Mouse (Mus musculus): ENCODE measurements around the gene Ispd. TPM values are rescaled to one million over a fixed set of nuclear protein-coding genes. Genes with fewer than 3 reads are reported as not detected.

The Ispd gene
- polyA plus RNA-seq, 1 experiment from 2014 or later: 12.1 TPM

- ATAC-seq (ENCODE audit: low FRiP score) (peak; percentile 35; the same call in 1 of the 2 replicates), DNase-seq (ENCODE audit: low spot score) (no peak)
- Histone ChIP-seq H3K4me1 (replicated peaks; ENCODE audit: control insufficient read depth, insufficient read depth, low read length) (no peaks in the 10 kb centered on the region), H3K9ac (ENCODE audit: low read depth, low read length) (no peak overlapping the region), H3K27me3 (ENCODE audit: control insufficient read depth, insufficient read depth, low read length) (no peaks in the 10 kb centered on the region), H3K9me3 (ENCODE audit: control insufficient read depth, low read length) (no peaks in the 10 kb centered on the region), H3K4me3 (ENCODE audit: low read depth, low read length) (no peak overlapping the region), H3K36me3 (ENCODE audit: control insufficient read depth, insufficient read depth, low read length) (no peaks in the 10 kb centered on the region), H3K4me2 (replicated peaks; ENCODE audit: low read depth, low read length) (no peak overlapping the region), H3K27ac (ENCODE audit: low read depth, low read length) (no peak overlapping the region)
- WGBS: 43% methylated on average over 6 of the region's 6 CpGs
Observed at GRCm38 (mm10) chr12:36721223-36721622, 340.0 kb downstream of the Ispd start.

- no peaks in the 10 kb centered on the region for H3K4me1 ChIP-seq (replicated peaks; ENCODE audit: control insufficient read depth, insufficient read depth, low read length)
- H3K36me3 ChIP-seq (ENCODE audit: control insufficient read depth, insufficient read depth, low read length): no peaks in the 10 kb centered on the region
- 88% methylated on average over 6 of the region's 6 CpGs for WGBS
Observed at GRCm38 (mm10) chr12:36722754-36723153, 341.5 kb downstream of the Ispd start.

GRCm38 (mm10) chr12:36723302-36723701 is 342.1 kb downstream of the Ispd start:
- H3K27ac ChIP-seq (ENCODE audit: low read depth, low read length): no peak overlapping the region
- WGBS: 75% methylated on average over 3 of the region's 3 CpGs
- H3K27me3 ChIP-seq (ENCODE audit: control insufficient read depth, insufficient read depth, low read length): no peaks in the 10 kb centered on the region
- no peaks in the 10 kb centered on the region for H3K4me1 ChIP-seq (replicated peaks; ENCODE audit: control insufficient read depth, insufficient read depth, low read length)
- H3K4me2 ChIP-seq (replicated peaks; ENCODE audit: low read depth, low read length): no peak overlapping the region
- ATAC-seq (ENCODE audit: low FRiP score): no peak
- H3K9me3 ChIP-seq (ENCODE audit: control insufficient read depth, low read length): no peaks in the 10 kb centered on the region
- no peak for DNase-seq (ENCODE audit: low spot score)
- no peak overlapping the region for H3K4me3 ChIP-seq (ENCODE audit: low read depth, low read length)
- no peaks in the 10 kb centered on the region for H3K36me3 ChIP-seq (ENCODE audit: control insufficient read depth, insufficient read depth, low read length)
- H3K9ac ChIP-seq (ENCODE audit: low read depth, low read length): no peak overlapping the region

More at GRCm38 (mm10) chr12:36722754-36723153, 341.5 kb downstream of the Ispd start:
- Histone ChIP-seq H3K4me2 (replicated peaks; ENCODE audit: low read depth, low read length) (no peak overlapping the region), H3K9ac (ENCODE audit: low read depth, low read length) (no peak overlapping the region), H3K27me3 (ENCODE audit: control insufficient read depth, insufficient read depth, low read length) (no peaks in the 10 kb centered on the region), H3K9me3 (ENCODE audit: control insufficient read depth, low read length) (no peaks in the 10 kb centered on the region), H3K27ac (ENCODE audit: low read depth, low read length) (no peak overlapping the region), H3K4me3 (ENCODE audit: low read depth, low read length) (no peak overlapping the region)
- DNase-seq (ENCODE audit: low spot score) (no peak), ATAC-seq (ENCODE audit: low FRiP score) (no peak)

GRCm38 (mm10) chr12:36724297-36724696 is 343.0 kb downstream of the Ispd start:
- Histone ChIP-seq H3K4me2 (replicated peaks; ENCODE audit: low read depth, low read length) (no peak overlapping the region), H3K27ac (ENCODE audit: low read depth, low read length) (no peak overlapping the region), H3K9me3 (ENCODE audit: control insufficient read depth, low read length) (no peaks in the 10 kb centered on the region), H3K9ac (ENCODE audit: low read depth, low read length) (no peak overlapping the region), H3K27me3 (ENCODE audit: control insufficient read depth, insufficient read depth, low read length) (no peaks in the 10 kb centered on the region), H3K4me3 (ENCODE audit: low read depth, low read length) (no peak overlapping the region), H3K4me1 (replicated peaks; ENCODE audit: control insufficient read depth, insufficient read depth, low read length) (no peaks in the 10 kb centered on the region), H3K36me3 (ENCODE audit: control insufficient read depth, insufficient read depth, low read length) (no peaks in the 10 kb centered on the region)
- DNase-seq (ENCODE audit: low spot score) (no peak), ATAC-seq (ENCODE audit: low FRiP score) (no peak)
- WGBS: 82% methylated on average over 4 of the region's 4 CpGs

- H3K9ac ChIP-seq (ENCODE audit: low read depth, low read length): no peak overlapping the region
- H3K4me1 ChIP-seq (replicated peaks; ENCODE audit: control insufficient read depth, insufficient read depth, low read length): no peaks in the 10 kb centered on the region
- no peaks in the 10 kb centered on the region for H3K27me3 ChIP-seq (ENCODE audit: control insufficient read depth, insufficient read depth, low read length)
- H3K4me2 ChIP-seq (replicated peaks; ENCODE audit: low read depth, low read length): no peak overlapping the region
- H3K4me3 ChIP-seq (ENCODE audit: low read depth, low read length): no peak overlapping the region
- H3K9me3 ChIP-seq (ENCODE audit: control insufficient read depth, low read length): no peaks in the 10 kb centered on the region
- ATAC-seq (ENCODE audit: low FRiP score) (no peak), DNase-seq (ENCODE audit: low spot score) (no peak)
- H3K27ac ChIP-seq (ENCODE audit: low read depth, low read length): no peak overlapping the region
- H3K36me3 ChIP-seq (ENCODE audit: control insufficient read depth, insufficient read depth, low read length): no peaks in the 10 kb centered on the region
- WGBS: 84% methylated on average over 3 of the region's 3 CpGs
Observed at GRCm38 (mm10) chr12:36725250-36725649, 344.0 kb downstream of the Ispd start.

GRCm38 (mm10) chr12:36726026-36726425 is 344.8 kb downstream of the Ispd start:
- no peaks in the 10 kb centered on the region for H3K4me1 ChIP-seq (replicated peaks; ENCODE audit: control insufficient read depth, insufficient read depth, low read length)
- DNase-seq (ENCODE audit: low spot score) (no peak), ATAC-seq (ENCODE audit: low FRiP score) (no peak)
- no peak overlapping the region for H3K9ac ChIP-seq (ENCODE audit: low read depth, low read length)
- H3K4me2 ChIP-seq (replicated peaks; ENCODE audit: low read depth, low read length): no peak overlapping the region
- 63% methylated on average over 1 of the region's 1 CpGs for WGBS
- no peak overlapping the region for H3K4me3 ChIP-seq (ENCODE audit: low read depth, low read length)
- H3K36me3 ChIP-seq (ENCODE audit: control insufficient read depth, insufficient read depth, low read length): no peaks in the 10 kb centered on the region
- H3K27ac ChIP-seq (ENCODE audit: low read depth, low read length): no peak overlapping the region
- no peaks in the 10 kb centered on the region for H3K9me3 ChIP-seq (ENCODE audit: control insufficient read depth, low read length)
- no peaks in the 10 kb centered on the region for H3K27me3 ChIP-seq (ENCODE audit: control insufficient read depth, insufficient read depth, low read length)

- no peak overlapping the region for H3K4me2 ChIP-seq (replicated peaks; ENCODE audit: low read depth, low read length)
- no peak overlapping the region for H3K4me3 ChIP-seq (ENCODE audit: low read depth, low read length)
- no peak overlapping the region for H3K9ac ChIP-seq (ENCODE audit: low read depth, low read length)
- no peaks in the 10 kb centered on the region for H3K9me3 ChIP-seq (ENCODE audit: control insufficient read depth, low read length)
- 90% methylated on average over 4 of the region's 4 CpGs for WGBS
- H3K36me3 ChIP-seq (ENCODE audit: control insufficient read depth, insufficient read depth, low read length): no peaks in the 10 kb centered on the region
- DNase-seq (ENCODE audit: low spot score) (no peak), ATAC-seq (ENCODE audit: low FRiP score) (no peak)
- H3K27me3 ChIP-seq (ENCODE audit: control insufficient read depth, insufficient read depth, low read length): no peaks in the 10 kb centered on the region
- H3K4me1 ChIP-seq (replicated peaks; ENCODE audit: control insufficient read depth, insufficient read depth, low read length): no peaks in the 10 kb centered on the region
- H3K27ac ChIP-seq (ENCODE audit: low read depth, low read length): no peak overlapping the region
Observed at GRCm38 (mm10) chr12:36733673-36734371, 352.6 kb downstream of the Ispd start.

Other genes with a start within 250 kb of the Ispd start
- gene Ankmy2, start 224.3 kb upstream of the Ispd start, polyA plus RNA-seq (2014; fragmentation: Nextera tagmentation; extraction: Ambion mirVana): 32.0 and 34.0 TPM in 2 replicates
- gene Bzw2, start 223.4 kb upstream of the Ispd start, polyA plus RNA-seq (2014; fragmentation: Nextera tagmentation; extraction: Ambion mirVana): 325 and 331 TPM in 2 replicates
- not detected in 2 replicates for gene Lrrc72, start 128.1 kb upstream of the Ispd start, polyA plus RNA-seq (2014; fragmentation: Nextera tagmentation; extraction: Ambion mirVana)
- 17.8 and 27.2 TPM in 2 replicates for gene Sostdc1, start 67.3 kb upstream of the Ispd start, polyA plus RNA-seq (2014; fragmentation: Nextera tagmentation; extraction: Ambion mirVana)
- 0.81 and 1.8 TPM in 2 replicates for gene D630036H23Rik, start 731 bp downstream of the Ispd start, polyA plus RNA-seq (2014; fragmentation: Nextera tagmentation; extraction: Ambion mirVana)

Measured in hindbrain, embryonic 11.5 days (tissue).